Mouse (Mus musculus): ENCODE measurements around the gene Pcgf5. TPM values are rescaled to one million over a fixed set of nuclear protein-coding genes. Genes with fewer than 3 reads are reported as not detected.

Pcgf5 gene
- polyA plus RNA-seq, 1 experiment from 2014 or later = 14.3 TPM

DNA sequence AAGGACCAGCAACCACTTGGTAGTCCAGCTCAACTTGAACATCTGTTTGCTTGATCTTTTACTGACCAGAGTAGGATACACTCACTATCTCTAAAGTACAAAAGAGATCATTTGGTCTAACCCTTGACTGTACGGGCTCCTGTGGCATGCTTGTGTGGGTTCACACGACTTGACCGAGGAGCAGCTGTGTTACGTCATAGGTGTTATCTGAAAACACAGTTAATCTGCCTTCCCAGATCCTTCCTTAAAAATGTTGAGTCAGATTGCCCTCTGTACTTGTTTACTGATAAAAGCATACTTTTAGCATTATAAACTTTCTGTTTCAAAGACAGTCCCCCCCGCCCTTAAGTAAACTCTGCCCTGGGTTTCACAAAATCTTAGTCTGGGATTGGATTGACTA, 19.4 kb upstream of the Pcgf5 start:
- H3K27me3 ChIP-seq (ENCODE audit: control insufficient read depth, insufficient read depth, low read length) = no peaks in the 10 kb centered on the region
- no peak for ATAC-seq (ENCODE audit: low FRiP score, low TSS enrichment)
- no peak overlapping the region for H3K27ac ChIP-seq (replicated peaks)
- no peak for TF ChIP-seq CTCF (IDR thresholded peaks at IDR 0.05; ENCODE audit: low read depth)
- TF ChIP-seq EP300 (optimal IDR thresholded peaks at IDR 0.05) = no peak
- no peak overlapping the region for H3K4me3 ChIP-seq (ENCODE audit: low read depth, low read length)
- no peaks in the 10 kb centered on the region for H3K36me3 ChIP-seq (ENCODE audit: control insufficient read depth, insufficient read depth, low read length)
- 42% methylated on average over 5 of the region's 5 CpGs for WGBS
- H3K9ac ChIP-seq (ENCODE audit: low read length) = no peak overlapping the region
- no peaks in the 10 kb centered on the region for H3K4me1 ChIP-seq (replicated peaks; ENCODE audit: control insufficient read depth, insufficient read depth)
- H3K9me3 ChIP-seq (ENCODE audit: control insufficient read depth, low read length) = no peaks in the 10 kb centered on the region
- DNase-seq (ENCODE audit: low spot score) = no peak
- no peak overlapping the region for H3K4me2 ChIP-seq (replicated peaks; ENCODE audit: low read depth)

DNA sequence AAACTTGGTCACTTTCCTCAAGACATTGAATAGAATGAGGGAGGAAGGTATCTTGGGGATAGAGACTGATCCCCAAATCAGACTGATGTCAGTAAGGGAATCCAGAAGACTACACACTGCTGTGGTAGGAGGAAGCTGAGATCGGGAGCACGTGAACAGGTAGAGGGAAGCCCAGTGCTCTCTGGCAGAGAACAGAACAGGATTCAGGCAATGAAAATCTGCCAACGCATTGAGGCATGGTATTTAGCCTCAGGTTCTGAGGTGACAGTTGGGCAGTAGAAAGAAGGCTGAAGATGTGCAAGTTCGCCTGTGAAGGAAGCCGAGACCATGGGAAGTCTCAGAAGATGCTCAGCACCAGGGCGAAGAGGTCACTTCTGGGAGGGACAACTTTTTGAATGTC, 733 bp upstream of the Pcgf5 start:
- Histone ChIP-seq H3K27ac (replicated peaks) (no peak overlapping the region), H3K4me1 (replicated peaks; ENCODE audit: control insufficient read depth, insufficient read depth) (no peaks in the 10 kb centered on the region), H3K4me2 (replicated peaks; ENCODE audit: low read depth) (peak overlapping the region; percentile 100), H3K9me3 (ENCODE audit: control insufficient read depth, low read length) (no peaks in the 10 kb centered on the region), H3K9ac (ENCODE audit: low read length) (peak overlapping the region; percentile 67; the same call in 1 of the 2 replicates), H3K27me3 (ENCODE audit: control insufficient read depth, insufficient read depth, low read length) (0 out of 2 replicates have a peak, but pooled peaks cover 2% of the 10 kb centered on the region), H3K36me3 (ENCODE audit: control insufficient read depth, insufficient read depth, low read length) (no peaks in the 10 kb centered on the region), H3K4me3 (ENCODE audit: low read depth, low read length) (0 out of 2 replicates have a peak overlapping the region, but pooled peaks have one; percentile 74)
- WGBS = 24% methylated on average over 6 of the region's 6 CpGs
- no peak for ATAC-seq (ENCODE audit: low FRiP score, low TSS enrichment)
- no peak for DNase-seq (ENCODE audit: low spot score)
- TF ChIP-seq CTCF (IDR thresholded peaks at IDR 0.05; ENCODE audit: low read depth) (no peak), EP300 (optimal IDR thresholded peaks at IDR 0.05) (no peak)

DNA sequence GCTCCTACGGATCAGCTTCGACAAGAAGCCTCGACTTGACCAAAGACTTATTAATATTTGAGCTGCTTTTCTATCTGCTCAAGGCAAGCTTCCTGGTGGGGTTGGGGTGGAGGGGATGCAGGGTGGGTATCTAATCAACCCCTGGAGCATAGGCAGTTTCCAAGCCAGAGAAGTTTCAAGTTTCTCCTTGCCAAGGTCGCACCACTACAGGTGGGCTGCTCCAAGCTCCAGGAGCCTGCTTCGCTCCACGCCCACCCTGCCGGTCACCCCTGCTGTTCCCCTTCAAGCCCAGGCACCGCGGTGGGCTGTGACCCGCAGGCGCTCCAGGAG, 313 bp upstream of the Pcgf5 start:
- H3K27me3 ChIP-seq (ENCODE audit: control insufficient read depth, insufficient read depth, low read length) = 0 out of 2 replicates have a peak, but pooled peaks cover 2% of the 10 kb centered on the region
- peak overlapping the region; percentile 67 for H3K9ac ChIP-seq (ENCODE audit: low read length)
- no peak for DNase-seq (ENCODE audit: low spot score)
- peak overlapping the region; percentile 74 for H3K4me3 ChIP-seq (ENCODE audit: low read depth, low read length)
- ATAC-seq (ENCODE audit: low FRiP score, low TSS enrichment) = no peak
- H3K36me3 ChIP-seq (ENCODE audit: control insufficient read depth, insufficient read depth, low read length) = no peaks in the 10 kb centered on the region
- peak overlapping the region; percentile 100 for H3K4me2 ChIP-seq (replicated peaks; ENCODE audit: low read depth)
- H3K9me3 ChIP-seq (ENCODE audit: control insufficient read depth, low read length) = no peaks in the 10 kb centered on the region
- H3K27ac ChIP-seq (replicated peaks) = no peak overlapping the region; the same call in 1 of the 2 replicates
- 3% methylated on average over 11 of the region's 11 CpGs for WGBS
- TF ChIP-seq EP300 (optimal IDR thresholded peaks at IDR 0.05) (no peak), CTCF (IDR thresholded peaks at IDR 0.05; ENCODE audit: low read depth) (no peak)
- no peaks in the 10 kb centered on the region for H3K4me1 ChIP-seq (replicated peaks; ENCODE audit: control insufficient read depth, insufficient read depth)

DNA sequence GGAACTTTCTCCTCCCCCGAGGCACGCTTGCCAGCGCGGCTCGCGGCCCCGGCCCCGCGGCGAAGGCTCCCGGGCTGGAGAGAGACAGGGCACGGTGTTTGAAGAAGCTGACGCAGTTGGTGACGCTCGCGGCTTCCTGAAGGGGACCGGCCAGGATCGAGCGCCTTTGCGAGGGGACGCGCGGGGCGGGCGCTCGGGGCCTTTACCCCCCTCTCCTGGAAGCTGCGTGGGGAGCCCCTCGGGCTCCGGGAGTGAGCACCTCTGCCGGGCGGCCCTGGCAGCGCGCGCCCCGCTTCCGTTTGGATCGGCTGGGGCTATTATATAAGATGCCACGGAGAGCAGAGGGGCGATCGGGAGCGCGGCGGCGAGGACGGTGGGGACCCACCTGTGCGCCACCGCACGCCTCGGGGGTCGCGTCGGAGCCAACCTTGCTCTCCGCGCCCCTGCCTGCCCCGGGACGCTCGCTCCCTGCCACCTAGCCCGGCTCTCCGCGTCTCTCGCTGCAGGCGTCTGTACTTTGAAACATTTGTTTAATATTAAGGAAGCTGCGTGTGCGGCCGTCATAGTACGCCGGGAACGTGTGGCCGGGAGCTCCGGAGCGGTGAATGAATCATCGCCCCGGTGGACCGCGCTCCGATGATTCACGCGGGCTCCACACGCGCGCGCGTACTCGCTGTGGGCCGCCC, 835 bp downstream of the Pcgf5 start:
- H3K9me3 ChIP-seq (ENCODE audit: control insufficient read depth, low read length) = no peaks in the 10 kb centered on the region
- H3K27me3 ChIP-seq (ENCODE audit: control insufficient read depth, insufficient read depth, low read length) = 0 out of 2 replicates have a peak, but pooled peaks cover 2% of the 10 kb centered on the region
- no peaks in the 10 kb centered on the region for H3K36me3 ChIP-seq (ENCODE audit: control insufficient read depth, insufficient read depth, low read length)
- DNase-seq (ENCODE audit: low spot score) (peak; percentile 86), ATAC-seq (ENCODE audit: low FRiP score, low TSS enrichment) (peak; percentile 87)
- under 1% methylated on average over 79 of the region's 85 CpGs for WGBS
- H3K27ac ChIP-seq (replicated peaks) = peak overlapping the region; percentile 74
- H3K4me3 ChIP-seq (ENCODE audit: low read depth, low read length) = peak overlapping the region; percentile 74
- no peak for TF ChIP-seq EP300 (optimal IDR thresholded peaks at IDR 0.05)
- TF ChIP-seq CTCF (IDR thresholded peaks at IDR 0.05; ENCODE audit: low read depth) = no peak
- no peaks in the 10 kb centered on the region for H3K4me1 ChIP-seq (replicated peaks; ENCODE audit: control insufficient read depth, insufficient read depth)
- peak overlapping the region; percentile 100 for H3K4me2 ChIP-seq (replicated peaks; ENCODE audit: low read depth)
- peak overlapping the region; percentile 67 for H3K9ac ChIP-seq (ENCODE audit: low read length)

DNA sequence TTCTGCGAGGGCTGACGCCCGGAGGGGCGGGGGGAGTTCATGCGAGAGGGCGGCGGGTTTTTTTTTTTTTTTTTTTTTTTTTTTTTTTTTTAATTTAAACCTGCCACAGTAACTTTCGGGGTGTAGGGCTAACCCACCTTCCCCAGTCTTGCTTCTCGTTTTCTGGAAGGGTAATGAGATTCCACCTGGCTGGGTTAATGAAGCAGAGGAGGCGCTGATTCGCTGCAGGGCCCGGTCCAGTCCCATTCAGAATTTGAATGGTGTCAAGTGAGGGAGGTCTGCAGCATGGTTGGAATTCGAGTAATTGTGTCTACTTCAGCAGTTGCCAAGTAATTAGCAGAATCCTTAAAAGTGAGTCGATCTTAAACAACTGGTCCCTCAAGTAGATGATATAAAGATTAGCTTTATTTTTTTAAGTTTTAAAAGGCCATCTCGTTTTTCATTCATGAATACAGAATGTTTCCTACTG, 1.4 kb downstream of the Pcgf5 start:
- ATAC-seq (ENCODE audit: low FRiP score, low TSS enrichment) = no peak
- H3K4me1 ChIP-seq (replicated peaks; ENCODE audit: control insufficient read depth, insufficient read depth) = no peaks in the 10 kb centered on the region
- 5% methylated on average over 15 of the region's 15 CpGs for WGBS

GRCm38 (mm10) chr19:36350181-36350580, 2.1 kb downstream of the Pcgf5 start:
- no peak overlapping the region for H3K27ac ChIP-seq (replicated peaks)
- no peak overlapping the region for H3K4me3 ChIP-seq (ENCODE audit: low read depth, low read length)
- H3K9ac ChIP-seq (ENCODE audit: low read length) = no peak overlapping the region
- TF ChIP-seq EP300 (optimal IDR thresholded peaks at IDR 0.05) (no peak), CTCF (IDR thresholded peaks at IDR 0.05; ENCODE audit: low read depth) (no peak)
- WGBS = 70% methylated on average over 11 of the region's 11 CpGs
- DNase-seq (ENCODE audit: low spot score) (no peak), ATAC-seq (ENCODE audit: low FRiP score, low TSS enrichment) (no peak)
- H3K36me3 ChIP-seq (ENCODE audit: control insufficient read depth, insufficient read depth, low read length) = no peaks in the 10 kb centered on the region
- H3K4me1 ChIP-seq (replicated peaks; ENCODE audit: control insufficient read depth, insufficient read depth) = no peaks in the 10 kb centered on the region
- H3K4me2 ChIP-seq (replicated peaks; ENCODE audit: low read depth) = no peak overlapping the region
- H3K27me3 ChIP-seq (ENCODE audit: control insufficient read depth, insufficient read depth, low read length) = 0 out of 2 replicates have a peak, but pooled peaks cover 2% of the 10 kb centered on the region
- H3K9me3 ChIP-seq (ENCODE audit: control insufficient read depth, low read length) = no peaks in the 10 kb centered on the region

More for the DNA sequence above, 1.4 kb downstream of the Pcgf5 start:
- no peaks in the 10 kb centered on the region for H3K9me3 ChIP-seq (ENCODE audit: control insufficient read depth, low read length)
- 0 out of 2 replicates have a peak, but pooled peaks cover 2% of the 10 kb centered on the region for H3K27me3 ChIP-seq (ENCODE audit: control insufficient read depth, insufficient read depth, low read length)
- no peak overlapping the region for H3K9ac ChIP-seq (ENCODE audit: low read length)
- H3K36me3 ChIP-seq (ENCODE audit: control insufficient read depth, insufficient read depth, low read length) = no peaks in the 10 kb centered on the region
- H3K4me3 ChIP-seq (ENCODE audit: low read depth, low read length) = peak overlapping the region; percentile 74
- TF ChIP-seq EP300 (optimal IDR thresholded peaks at IDR 0.05) = no peak
- no peak overlapping the region for H3K27ac ChIP-seq (replicated peaks)
- H3K4me2 ChIP-seq (replicated peaks; ENCODE audit: low read depth) = peak overlapping the region; percentile 100
- DNase-seq (ENCODE audit: low spot score) = no peak

Data from stomach, postnatal 0 days (tissue).